Mouse (Mus musculus) frontal cortex, postnatal 10 days (tissue): ENCODE results near the gene Litaf.
"Not testable (repeated sequence)": the region's sequence is repeated elsewhere in the genome, so short reads cannot be mapped to it uniquely, and the experiment has no call there.

Experiments used
- DNase-seq, 2 experiments: peaks; one replicate each; pipeline ENCODE4 v3.0.0; 2022; ENCODE audit warnings: low spot score in 2 of 2, mixed read lengths in 1 of 2

Litaf gene

GRCm38 (mm10) chr16:10958307-10958706, 107.7 kb downstream of the Litaf start:
- not testable (repeated sequence) for DNase-seq

- DNase-seq = no peak
Measured at GRCm38 (mm10) chr16:10957794-10958193, 108.2 kb downstream of the Litaf start.

- DNase-seq = peak in 1 of 2 experiments; percentile 48
Measured at GRCm38 (mm10) chr16:10956938-10957685, 108.8 kb downstream of the Litaf start.

- DNase-seq = peak in 1 of 2 experiments; percentile 32
Measured at GRCm38 (mm10) chr16:10955078-10955477, 110.9 kb downstream of the Litaf start.

GRCm38 (mm10) chr16:10952881-10953280, 113.1 kb downstream of the Litaf start:
- DNase-seq = no peak

GRCm38 (mm10) chr16:10952071-10952470, 113.9 kb downstream of the Litaf start:
- no peak for DNase-seq

GRCm38 (mm10) chr16:10951581-10951980, 114.4 kb downstream of the Litaf start:
- DNase-seq = no peak

- DNase-seq = no peak
Measured at GRCm38 (mm10) chr16:10950539-10950938, 115.4 kb downstream of the Litaf start.

GRCm38 (mm10) chr16:10947724-10948123, 118.2 kb downstream of the Litaf start:
- no peak for DNase-seq

GRCm38 (mm10) chr16:10945381-10946127, 120.4 kb downstream of the Litaf start:
- no peak for DNase-seq

- DNase-seq = no peak
Measured at GRCm38 (mm10) chr16:10944545-10944944, 121.4 kb downstream of the Litaf start.

- no peak for DNase-seq
Measured at GRCm38 (mm10) chr16:10943257-10943656, 122.7 kb downstream of the Litaf start.

GRCm38 (mm10) chr16:10940661-10941060, 125.3 kb downstream of the Litaf start:
- no peak for DNase-seq

GRCm38 (mm10) chr16:10939932-10940331, 126.0 kb downstream of the Litaf start:
- no peak for DNase-seq

GRCm38 (mm10) chr16:10937497-10937896, 128.5 kb downstream of the Litaf start:
- DNase-seq = no peak

GRCm38 (mm10) chr16:10936700-10937319, 129.1 kb downstream of the Litaf start:
- no peak for DNase-seq

GRCm38 (mm10) chr16:10934047-10934446, 131.9 kb downstream of the Litaf start:
- no peak for DNase-seq

- no peak for DNase-seq
Measured at GRCm38 (mm10) chr16:10933372-10933771, 132.6 kb downstream of the Litaf start.

- no peak for DNase-seq
Measured at GRCm38 (mm10) chr16:10927026-10927425, 138.9 kb downstream of the Litaf start.

GRCm38 (mm10) chr16:10925591-10926180, 140.3 kb downstream of the Litaf start:
- DNase-seq = peak in 1 of 2 experiments; percentile 27

- no peak for DNase-seq
Measured at GRCm38 (mm10) chr16:10923561-10923960, 142.4 kb downstream of the Litaf start.

GRCm38 (mm10) chr16:10919856-10920255, 146.1 kb downstream of the Litaf start:
- no peak for DNase-seq
